Mouse (Mus musculus) adrenal gland, postnatal 14 days (tissue): ENCODE measurements around the gene Ncor1. TPM values are rescaled to one million over a fixed set of nuclear protein-coding genes. Genes with fewer than 3 reads are reported as not detected.
"Not testable (repeated sequence)": the region's sequence is repeated elsewhere in the genome, so short reads cannot be mapped to it uniquely, and the experiment has no call there.

Source experiments
- DNase-seq: peaks from one replicate; pipeline ENCODE4 v3.0.0; 2021; ENCODE audit warnings: mixed read lengths
- total RNA-seq: library from RNA; stranded (reverse); gene quantifications from 2 replicates; pipeline ENCODE4 v1.2.3, GENCODE M21; 2021

The Ncor1 gene
- total RNA-seq, 1 experiment from 2014 or later, result 197 TPM

DNA sequence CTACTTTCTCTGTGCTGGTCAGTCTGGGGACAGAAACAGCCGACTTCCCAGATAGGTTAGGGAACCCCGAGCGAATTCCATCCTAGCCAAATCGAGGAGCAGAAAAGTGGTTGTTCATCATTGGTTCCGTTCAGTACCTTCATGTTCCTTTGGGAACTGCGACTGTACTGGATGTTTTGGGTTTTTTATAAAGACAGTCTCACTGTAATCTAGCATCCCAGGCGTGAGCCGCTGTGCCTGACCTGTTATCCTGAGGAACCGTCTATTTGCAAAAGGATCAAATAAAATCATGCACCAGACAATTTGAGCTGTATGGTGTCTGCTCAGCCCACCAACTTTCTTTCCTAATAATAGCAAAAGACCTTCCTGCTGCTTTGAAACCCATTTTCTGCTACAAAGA, 439 bp upstream of the Ncor1 start:
- DNase-seq, result no peak

DNA sequence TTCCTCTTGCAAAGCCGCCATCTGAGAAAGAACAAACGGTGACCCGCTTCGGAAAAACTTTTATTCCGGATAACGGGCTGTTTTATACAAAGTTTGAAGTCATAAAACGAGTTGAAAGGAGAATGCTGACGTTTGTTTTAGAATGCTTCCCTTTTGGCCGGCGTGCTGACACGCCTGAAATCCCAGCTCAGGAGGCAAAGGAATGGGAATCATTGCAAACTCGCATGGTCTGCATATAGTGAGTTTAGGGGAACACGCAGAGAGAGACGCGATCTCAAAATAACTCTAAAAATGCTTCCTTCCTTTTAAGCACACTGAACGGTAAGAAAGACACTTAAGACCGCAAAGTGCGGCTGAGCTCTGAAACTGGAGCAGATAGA, 460 bp downstream of the Ncor1 start:
- DNase-seq, result peak; percentile 17

DNA sequence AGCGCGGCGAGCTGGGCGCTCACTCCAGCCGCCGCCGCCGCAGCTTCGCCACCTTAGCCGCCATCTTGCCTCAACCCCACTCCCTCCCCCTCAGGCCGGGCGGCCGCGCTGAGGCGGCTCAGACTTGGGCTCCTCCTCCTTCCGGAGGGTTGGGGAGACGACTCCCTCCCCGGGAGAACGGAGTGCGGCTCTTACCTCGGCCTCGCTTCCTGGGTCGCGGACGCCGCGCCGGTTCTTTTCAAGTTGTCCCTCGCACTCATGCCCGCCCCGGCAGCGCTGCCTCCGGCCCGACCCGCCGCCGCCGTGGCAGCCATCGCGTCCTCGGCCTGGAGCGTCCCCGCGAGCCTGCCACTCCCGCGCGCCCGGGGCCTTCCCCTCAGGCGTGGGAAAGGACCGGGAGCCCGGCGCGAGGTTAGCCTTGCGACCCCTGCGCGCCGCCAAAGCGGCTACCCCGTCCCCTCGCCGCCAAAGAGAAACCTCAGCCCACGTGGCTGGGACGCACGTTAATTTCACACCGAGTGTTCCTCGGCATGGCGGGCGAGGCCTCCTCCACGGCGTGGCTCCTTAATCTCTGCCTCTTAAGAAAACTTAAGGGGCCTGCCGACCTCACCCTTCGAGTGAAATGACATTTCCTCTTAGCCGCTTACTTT, 975 bp downstream of the Ncor1 start:
- peak; percentile 97 for DNase-seq

DNA sequence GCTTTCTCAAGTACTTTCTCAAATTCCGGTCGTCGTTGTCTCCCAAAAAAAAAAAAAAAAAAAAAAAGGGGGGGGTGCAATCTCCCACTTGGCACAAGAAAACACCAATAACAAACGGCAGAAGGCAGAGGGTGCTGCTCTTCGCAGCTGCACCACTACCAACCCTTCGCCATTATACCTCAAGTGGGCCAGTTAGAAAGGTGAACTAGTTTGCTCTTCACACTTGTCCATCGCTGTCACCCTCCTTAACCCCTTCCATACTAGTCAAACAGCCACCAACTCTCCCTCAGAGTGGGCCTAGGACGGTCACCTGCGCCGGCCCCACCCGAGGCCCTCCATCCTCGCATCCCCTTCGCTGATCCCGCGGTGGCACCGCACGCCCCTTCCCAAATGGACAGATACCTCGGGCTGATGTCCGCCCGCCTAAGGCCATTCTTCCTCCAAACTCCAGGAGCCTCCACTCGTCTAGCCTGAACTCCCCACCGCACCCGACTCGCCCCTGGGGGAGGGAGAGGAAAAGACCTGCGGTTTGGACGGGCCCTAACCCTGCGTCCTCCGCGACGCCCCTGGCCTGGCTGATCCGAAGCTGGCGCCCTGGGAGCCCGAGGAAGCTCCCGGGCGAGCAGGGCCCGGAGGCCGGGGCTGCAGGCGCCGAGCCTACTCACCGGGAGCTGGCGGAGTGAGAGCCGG, 1.7 kb downstream of the Ncor1 start:
- DNase-seq, result peak; percentile 64

DNA sequence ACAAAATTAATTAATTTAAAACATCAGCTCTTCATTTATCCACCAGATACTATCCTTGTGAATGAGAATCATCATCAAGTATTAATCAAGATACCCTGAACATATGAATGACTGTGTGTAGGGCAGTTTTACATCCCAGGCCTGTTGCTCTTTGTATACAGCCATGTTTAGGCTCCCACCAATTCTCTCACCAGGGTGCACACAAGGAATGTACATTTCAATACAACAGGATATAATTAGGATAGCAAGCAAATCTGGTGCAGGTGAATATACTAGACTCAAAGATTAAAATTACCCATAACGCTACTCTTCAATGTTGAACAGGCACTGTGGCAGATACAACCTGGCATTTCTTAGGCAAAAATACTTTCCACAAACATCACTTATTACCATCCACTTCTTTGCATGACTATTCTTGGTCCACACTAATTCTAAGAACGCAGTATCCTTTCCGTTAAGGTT, 2.3 kb downstream of the Ncor1 start:
- no peak for DNase-seq

DNA sequence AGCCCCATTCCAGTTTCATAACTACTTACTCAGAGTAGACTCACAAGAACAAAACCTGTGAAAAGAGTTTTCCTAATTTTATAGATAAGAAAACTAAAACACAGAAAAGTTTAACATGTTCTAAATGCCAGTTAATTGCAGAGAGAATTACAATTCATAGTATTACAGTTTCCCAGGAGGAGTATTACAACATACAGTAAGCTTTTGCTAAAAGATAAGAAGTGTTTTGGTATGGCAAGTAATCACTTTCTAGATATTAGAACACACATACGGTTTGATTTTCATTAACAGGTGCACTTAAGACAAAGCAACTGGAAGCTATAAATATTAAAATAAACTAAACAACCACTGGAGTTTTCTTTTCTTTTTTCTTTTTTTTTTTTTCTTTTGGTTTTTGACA, 3.1 kb downstream of the Ncor1 start:
- DNase-seq, result no peak

DNA sequence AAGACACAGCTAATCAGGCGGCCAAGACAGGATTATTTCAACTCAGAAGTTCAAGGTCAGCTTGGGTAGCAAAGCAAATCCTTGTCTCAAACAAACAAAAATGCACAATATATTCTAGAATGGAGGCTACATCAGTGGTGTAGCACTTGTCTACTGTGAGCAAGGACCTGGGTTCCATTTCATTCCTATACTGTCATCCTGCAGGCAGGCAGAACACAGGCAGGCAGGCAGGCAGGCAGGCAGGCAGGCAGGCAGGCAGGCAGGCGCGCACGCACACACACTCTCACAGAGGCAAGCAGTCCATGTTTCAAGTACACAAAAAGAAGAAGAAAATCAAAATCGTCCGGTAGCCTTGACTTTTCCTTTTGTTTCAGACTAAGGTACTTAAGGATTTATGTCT, 9.4 kb downstream of the Ncor1 start:
- DNase-seq, result peak; percentile 27

DNA sequence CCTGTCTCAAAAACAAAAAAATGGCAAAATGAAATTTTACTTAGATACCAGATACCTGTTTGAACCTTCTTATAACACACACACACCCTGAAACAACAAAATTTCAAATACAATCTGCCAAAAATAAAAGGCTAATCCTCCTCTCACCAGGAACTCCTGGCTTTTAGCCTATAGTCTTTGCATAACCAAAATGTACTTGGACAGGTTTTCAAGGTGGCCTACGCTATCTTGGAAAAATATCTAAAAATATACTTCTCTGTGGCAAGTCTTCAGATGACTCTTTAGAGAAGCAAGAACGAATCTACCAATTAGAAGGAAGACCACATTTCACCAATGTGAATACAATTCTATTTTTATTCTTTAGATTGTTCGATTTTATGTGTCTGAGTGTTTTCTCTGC, 12.5 kb downstream of the Ncor1 start:
- DNase-seq, result no peak

DNA sequence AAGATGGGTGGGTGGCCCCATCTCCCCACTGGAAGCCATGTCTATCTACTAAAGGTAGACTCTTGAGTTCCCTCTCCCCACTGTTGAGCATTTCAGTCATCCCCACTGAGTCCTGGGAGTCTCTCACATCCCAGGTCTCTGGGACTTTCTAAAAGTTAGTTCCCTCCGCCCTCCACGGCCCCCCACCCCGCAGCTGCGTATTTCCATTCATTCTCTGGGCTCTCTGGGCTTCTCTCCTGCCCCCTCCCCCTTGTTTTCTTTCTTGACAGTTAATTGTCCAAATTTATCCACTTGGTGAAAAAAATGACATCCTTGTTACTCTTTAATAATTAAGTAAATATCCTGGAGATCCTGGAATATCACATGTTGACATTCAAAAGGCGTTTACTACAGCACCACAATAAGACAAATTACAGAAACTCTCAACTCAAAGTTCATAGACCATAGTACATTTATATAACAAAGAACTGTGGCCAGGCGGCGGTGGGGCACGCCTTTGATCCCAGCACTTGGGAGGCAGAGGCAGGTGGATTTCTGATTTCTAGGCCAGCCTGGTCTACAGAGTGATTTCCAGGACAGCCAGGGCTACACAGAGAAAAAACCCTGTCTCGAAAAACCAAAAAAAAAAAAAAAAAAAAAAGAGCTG, 17.5 kb downstream of the Ncor1 start:
- no peak for DNase-seq

DNA sequence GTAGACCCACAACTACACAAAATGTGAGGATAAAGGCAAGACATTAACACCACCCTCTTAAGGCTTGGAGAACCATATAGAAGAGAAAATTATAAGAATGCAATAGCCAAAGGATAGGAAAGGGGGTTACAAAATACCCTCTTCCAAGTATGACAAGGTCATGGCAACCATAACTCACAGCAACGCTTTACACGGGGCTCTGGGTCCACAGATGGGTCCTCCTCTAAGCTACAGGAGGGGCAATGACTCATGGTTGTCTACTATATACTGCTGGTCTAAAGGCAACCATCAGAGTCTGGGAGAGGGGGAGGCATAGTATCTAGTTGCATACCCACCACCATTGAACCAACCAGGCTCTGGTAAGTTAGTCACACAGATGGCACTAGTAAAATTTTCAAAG, 26.1 kb downstream of the Ncor1 start:
- DNase-seq, result no peak

DNA sequence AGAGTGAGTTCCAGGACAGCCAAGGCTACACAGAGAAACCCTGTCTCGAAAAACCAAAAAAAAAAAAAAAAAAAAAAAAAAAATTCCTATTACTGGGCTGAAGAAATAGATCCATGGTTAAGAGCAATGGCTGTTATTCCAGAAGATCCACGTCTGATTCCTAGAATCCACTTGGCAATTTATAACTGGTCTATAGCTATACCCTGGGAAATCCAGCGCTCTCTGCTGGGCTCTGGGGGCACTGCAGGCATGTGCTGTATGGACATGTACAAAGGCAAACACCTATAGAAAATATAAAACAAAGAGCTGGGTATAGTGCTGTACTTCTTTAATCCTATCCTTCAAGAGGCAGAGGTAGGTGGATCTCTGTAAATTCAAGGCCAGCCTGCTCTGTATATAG, 31.2 kb downstream of the Ncor1 start:
- DNase-seq, result peak; percentile 36

DNA sequence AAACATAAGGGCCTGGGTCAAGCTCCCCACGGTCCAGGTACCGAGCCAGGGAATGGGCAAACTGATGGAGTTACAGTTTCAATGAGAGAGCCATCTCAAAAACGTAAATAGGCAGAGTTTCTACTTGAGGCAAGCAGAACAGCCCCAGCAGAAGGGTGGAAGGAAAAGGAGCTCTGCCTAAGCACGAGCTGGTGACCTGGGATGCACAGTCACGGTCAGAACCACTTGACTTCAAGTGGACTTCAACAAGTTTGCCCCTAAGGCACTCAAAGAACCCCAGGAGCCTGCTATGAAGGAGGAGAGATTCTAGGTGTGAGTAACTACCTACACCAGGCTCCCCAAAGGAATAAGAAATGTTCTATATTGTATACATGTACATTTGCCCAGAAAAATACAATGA, 32.1 kb downstream of the Ncor1 start:
- no peak for DNase-seq

DNA sequence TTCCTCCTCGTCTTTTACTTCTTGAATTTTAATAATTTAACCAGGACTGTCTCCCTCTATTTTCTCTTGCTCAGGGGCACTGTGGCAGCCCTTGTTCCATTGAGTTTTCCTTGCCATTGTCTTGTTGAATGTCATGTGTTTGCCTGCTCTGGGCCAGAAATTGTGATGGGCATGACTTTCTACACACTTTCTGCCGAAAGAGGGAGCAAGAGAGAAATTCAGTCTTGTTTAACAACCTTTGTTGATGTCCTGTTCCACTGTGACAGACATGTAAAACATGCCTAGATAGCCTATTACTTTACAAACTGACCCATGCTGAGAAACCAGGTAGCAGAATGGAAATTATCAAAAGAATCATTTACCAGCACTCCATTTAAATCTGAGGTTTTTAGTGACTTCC, 33.8 kb downstream of the Ncor1 start:
- no peak for DNase-seq

DNA sequence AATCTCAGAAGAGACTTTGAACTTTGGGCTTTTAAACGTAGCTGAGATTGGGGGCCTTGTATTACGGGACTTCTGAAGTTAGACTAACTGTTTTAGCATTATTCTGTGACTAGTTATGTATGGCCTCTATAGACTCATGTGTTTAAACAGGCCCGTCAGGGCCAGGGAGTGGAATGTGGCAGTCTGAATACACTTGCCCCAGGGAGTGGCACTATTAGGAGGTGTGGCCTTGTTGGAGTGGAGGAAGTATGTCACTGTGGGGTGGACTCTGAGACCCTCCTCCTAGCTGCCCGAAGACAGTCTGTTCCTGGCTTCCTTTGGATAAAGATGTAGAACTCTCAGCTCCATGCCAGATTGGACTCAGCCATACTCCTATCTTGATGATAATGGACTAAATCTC, 43.3 kb downstream of the Ncor1 start:
- no peak for DNase-seq

DNA sequence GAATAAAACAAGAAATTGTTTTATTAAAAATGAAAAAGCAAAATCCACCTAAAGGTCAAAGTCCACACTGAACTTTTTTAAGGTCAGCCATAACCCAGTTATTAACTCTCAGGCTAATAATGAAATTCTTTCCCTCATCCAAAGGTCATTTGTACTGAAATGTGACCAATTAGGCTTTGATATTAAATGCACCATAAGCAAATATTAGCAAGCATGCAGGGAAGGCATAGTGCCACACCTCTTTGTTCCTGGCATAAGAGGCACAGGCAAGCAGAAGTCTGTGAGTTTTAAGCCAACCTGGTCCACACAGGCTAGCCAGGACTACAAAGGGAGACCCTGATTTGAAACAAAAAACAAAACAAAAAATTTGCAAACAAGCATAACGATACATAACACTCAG, 48.7 kb downstream of the Ncor1 start:
- DNase-seq, result no peak

DNA sequence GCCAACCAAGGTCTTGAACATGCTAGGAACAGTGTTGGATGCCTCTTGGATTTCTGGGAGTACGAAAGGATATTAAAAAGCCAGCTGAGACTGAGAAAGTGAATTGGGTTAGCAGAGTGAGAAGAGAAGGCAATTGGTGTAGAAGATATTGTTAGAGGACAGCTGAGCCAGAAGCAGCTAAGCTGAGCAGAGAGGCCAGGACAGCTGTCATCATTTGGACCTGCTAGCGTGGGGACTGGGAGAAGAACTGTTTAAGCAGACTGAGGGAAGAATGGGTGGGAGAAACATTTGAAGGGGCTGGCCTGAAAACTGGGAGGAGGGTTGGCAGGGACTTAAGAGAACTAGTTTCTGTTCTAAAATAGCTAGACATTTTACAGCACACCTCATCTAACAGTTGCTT, 49.5 kb downstream of the Ncor1 start:
- no peak for DNase-seq

DNA sequence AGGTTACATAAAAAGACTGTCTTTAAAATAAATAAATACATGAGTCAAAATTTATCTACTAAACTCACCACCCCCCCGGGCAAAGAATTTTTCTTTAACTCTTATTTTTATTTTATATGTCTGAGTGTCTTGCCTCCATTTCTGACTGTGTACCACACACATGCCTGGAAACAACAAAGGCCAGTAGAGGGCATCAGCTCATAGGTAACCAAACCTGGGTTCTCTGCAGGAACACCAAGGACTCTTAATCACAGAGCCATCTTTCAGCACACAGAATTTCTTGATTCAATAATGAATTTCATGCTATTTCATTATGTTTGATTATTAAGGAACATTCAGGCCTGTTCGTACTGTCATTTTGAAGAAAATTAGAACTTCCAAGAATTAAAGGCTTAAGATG, 61.9 kb downstream of the Ncor1 start:
- DNase-seq, result peak; percentile 50

DNA sequence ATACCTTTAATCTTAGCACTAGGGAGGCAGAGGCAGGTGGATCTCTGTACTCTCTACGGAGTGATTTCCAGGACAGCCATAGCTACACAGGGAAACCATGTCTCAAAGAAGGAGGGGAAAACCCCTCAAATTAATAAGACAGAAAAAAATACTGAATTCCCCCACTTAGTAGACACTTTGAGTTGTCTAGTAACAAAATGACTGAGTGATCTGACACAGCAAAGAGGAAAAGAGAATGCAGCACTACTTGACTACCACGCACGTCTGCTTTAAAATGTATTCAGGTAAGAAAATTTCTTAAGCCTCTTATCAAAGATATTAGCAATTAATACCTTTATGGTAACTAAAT, 70.0 kb downstream of the Ncor1 start:
- no peak for DNase-seq

DNA sequence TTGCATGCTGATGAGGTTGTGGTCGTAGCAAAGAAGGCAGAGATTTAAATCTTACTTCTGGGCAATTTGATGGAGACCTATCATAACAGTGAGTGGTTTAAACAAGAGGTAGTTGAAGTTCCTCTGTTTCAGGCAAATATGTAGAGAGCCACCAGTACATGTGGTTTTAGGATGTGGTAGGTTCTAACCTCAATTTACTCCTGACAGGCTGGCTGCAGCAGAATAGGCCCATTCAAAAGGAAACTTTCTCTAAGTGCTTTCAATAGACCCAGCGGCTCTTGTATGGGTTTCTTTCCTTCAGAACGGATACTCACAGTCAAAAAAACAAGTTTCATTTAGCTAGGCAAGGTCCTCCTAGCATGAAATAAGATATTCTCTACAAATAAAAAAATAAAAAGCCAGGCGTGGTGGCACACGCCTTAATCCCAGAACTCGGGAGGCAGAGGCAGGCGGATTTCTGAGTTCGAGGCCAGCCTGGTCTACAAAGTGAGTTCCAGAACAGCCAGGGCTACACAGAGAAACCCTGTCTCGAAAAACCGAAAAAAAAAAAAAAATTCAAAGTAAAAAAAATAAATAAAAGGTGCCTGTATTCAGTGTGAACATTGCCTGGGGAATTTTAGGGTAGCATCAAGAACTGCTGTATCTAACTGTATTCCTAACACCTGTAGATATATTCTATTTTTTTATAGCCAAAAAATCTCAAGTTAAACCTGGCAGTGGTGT, 70.6 kb downstream of the Ncor1 start:
- DNase-seq, result no peak

DNA sequence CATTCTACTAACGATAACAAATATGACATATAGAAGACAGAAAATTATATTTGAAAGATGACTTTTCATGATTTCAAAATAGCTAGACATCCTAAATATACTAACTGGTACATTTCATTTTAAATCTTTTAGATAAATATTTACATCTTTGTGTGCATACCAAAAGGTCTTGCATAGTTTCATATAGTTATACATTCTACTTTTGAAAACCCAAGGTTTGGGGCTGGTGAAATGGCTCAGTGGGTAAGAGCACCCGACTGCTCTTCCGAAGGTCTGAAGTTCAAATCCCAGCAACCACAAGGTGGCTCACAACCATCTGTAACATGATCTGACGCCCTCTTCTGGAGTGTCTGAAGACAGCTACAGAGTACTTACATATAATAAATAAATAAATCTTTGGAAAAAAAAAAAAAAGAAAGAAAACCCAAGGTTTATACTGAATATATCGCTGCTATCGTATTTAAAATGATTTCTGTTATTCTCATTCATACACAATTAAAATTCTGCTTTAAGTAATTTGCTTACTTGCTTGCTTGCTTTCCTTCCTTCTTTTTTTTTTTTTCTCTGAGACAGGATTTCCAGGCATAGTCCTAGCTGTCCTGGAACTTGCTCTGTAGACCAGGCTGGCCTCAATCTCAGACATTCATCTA, 81.0 kb downstream of the Ncor1 start:
- DNase-seq, result not testable (repeated sequence)

DNA sequence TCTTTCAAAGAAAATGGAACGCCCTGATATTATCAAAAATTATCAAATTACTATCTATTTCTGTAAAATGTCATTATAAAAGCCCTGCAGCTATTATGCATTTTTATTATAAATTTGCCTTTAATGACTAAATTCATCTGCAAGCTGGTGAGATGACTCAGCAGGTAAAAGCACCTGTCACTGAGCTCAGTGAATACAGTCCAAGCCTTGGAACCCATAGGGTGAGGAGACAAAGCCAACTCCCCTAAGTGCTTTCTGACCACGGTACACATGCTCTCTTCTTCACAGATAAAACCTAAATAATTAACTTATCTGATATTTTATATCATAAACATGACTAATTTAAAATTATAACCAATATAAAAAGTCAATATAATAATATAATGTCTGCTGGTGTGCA, 86.6 kb downstream of the Ncor1 start:
- no peak for DNase-seq

DNA sequence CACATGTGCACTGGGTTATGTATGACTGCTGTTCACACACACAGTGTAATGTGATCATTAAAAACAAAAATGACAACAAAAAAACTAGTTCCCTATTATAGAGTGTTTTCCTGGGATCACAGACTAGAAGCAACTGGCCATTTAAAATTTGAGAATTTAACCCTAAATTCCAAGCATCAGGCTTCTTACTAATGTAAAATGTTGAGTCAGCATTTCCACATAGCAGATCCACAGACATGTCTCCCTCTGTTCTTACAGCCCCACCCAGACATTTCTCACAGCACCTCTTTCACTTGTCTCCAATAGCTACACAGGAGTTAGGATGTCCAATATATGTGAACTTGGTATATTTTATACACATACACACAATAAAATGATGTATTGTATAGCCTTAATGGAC, 88.4 kb downstream of the Ncor1 start:
- no peak for DNase-seq

DNA sequence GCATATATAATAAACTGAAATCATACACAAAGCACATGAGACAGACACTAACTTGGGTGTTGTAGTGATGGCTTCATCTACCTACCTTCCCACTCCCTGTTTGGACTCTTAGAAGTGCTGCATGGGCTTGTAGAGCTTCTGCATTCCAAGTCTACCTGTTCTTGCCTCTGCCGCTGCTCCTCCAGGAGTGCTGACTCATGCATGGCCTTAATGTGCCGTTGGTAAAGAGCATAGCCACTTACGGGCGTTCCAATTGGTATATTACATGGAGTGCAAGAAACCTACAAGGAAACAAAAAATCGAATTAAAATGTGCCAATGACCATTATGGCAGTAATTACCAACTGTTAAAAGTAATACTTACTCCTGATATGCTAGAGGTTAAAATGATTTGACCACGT, 91.5 kb downstream of the Ncor1 start:
- no peak for DNase-seq
